Mouse (Mus musculus) megakaryocyte, embryonic 14.5 days (primary cell): ENCODE measurements around the gene Pik3ap1. TPM values are rescaled to one million over a fixed set of nuclear protein-coding genes. Genes with fewer than 3 reads are reported as not detected.

ENCODE experiments used
- H3K27me3 ChIP-seq: replicated peaks from 2 replicates; pipeline ENCODE3; 2012; ENCODE audit warnings: inconsistent platforms
- H3K36me3 ChIP-seq: replicated peaks from 2 replicates; pipeline ENCODE3; 2012; ENCODE audit warnings: low read length, inconsistent platforms, mixed read lengths
- H3K4me1 ChIP-seq: 2 replicates; pipeline ENCODE4 v1.6.1; 2012; ENCODE audit warnings: inconsistent platforms
- H3K4me3 ChIP-seq: replicated peaks from 2 replicates; pipeline ENCODE3; 2012; ENCODE audit warnings: moderate library complexity, mild to moderate bottlenecking, inconsistent platforms
- H3K9me3 ChIP-seq: 2 replicates; pipeline ENCODE4 v1.6.1; 2012; ENCODE audit warnings: inconsistent platforms
- FLI1 ChIP-seq: IDR thresholded peaks from 2 replicates; pipeline ENCODE4 v1.6.1; 2012; ENCODE audit warnings: low read length, inconsistent platforms, mixed read lengths
- GATA1 ChIP-seq: IDR thresholded peaks from 3 replicates; pipeline ENCODE4 v1.6.1; 2012; ENCODE audit warnings: mixed read lengths, low read length, inconsistent platforms, borderline replicate concordance
- polyA plus RNA-seq: library from polyadenylated mRNA; stranded (reverse); fragments of >175 nt; gene quantifications from 2 replicates; pipeline ENCODE4 v1.2.3, GENCODE M21; 2012; ENCODE audit warnings: low replicate concordance; ENCODE audit not compliant: insufficient read depth

Pik3ap1 gene
- polyA plus RNA-seq, 1 experiment, result 6.5 TPM

DNA sequence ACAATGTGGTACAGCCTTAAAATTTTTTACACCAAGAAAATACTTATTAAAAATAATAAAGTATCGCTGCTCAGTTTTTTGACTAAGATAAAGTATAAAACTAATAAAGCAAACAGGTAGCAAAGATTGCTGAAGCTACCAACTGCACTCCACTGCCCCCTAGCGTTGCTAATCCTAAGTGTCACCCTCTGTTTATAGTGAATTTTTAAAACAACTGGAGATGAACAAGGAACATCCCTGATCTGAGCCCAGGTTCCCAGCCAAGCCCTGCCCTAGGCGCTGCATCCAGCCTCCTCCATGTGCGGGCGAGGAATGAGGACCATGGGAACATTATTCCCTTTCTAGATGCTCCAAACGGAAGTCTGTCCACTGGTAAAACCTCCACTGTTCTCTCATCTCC is 140.3 kb downstream of the Pik3ap1 start:
- H3K9me3 ChIP-seq, result no peaks in the 10 kb centered on the region
- no peak for TF ChIP-seq FLI1
- TF ChIP-seq GATA1, result no peak
- no peaks in the 10 kb centered on the region for H3K27me3 ChIP-seq
- H3K36me3 ChIP-seq, result peaks cover 95% of the 10 kb centered on the region
- H3K4me3 ChIP-seq, result no peak overlapping the region
- peaks cover 30% of the 10 kb centered on the region for H3K4me1 ChIP-seq

DNA sequence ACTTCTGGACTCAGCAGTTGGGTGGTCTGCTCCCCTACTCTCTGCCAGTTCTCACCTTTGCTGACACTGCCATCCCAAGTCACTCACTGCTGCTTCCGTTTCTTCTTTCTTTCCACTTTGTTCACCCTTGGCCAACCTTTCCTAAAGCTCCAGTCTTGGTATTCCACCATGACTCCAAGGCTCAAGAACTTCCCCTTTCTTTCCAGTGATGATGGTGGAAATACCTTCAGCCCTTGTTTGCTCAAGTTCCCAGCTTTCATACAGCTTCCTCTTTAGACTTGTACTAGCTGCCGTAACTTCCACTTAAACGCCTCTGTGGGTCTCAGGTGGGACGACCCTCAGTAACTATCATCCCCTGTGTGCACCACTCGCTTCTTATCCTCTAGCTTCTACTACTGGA is 142.9 kb downstream of the Pik3ap1 start:
- TF ChIP-seq FLI1 (no peak), GATA1 (no peak)
- Histone ChIP-seq H3K27me3 (no peaks in the 10 kb centered on the region), H3K9me3 (no peaks in the 10 kb centered on the region), H3K36me3 (peaks cover 93% of the 10 kb centered on the region), H3K4me1 (peaks cover 11% of the 10 kb centered on the region), H3K4me3 (no peak overlapping the region)

DNA sequence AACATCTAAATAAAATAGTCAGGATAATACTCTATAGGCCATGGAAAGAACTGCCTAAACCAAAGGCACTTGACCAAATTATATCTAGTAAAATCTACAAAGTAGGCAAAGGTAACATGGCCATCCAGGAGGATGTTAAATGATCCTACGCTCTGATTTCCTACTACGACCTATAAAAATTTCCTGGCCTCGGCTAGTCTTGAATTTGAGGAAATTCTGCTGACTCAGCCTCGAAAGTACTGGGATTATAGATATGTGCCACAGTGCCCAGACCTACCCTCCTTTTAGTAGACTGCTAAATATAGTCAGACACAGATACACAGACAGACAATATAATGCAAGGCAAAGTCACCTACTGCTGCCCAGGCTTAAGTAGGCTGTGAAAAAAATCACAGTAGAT is 151.2 kb downstream of the Pik3ap1 start:
- no peaks in the 10 kb centered on the region for H3K9me3 ChIP-seq
- TF ChIP-seq FLI1 (no peak), GATA1 (no peak)
- peaks cover 95% of the 10 kb centered on the region for H3K36me3 ChIP-seq
- peaks cover 7% of the 10 kb centered on the region; the same call in 1 of the 2 replicates for H3K4me1 ChIP-seq
- H3K27me3 ChIP-seq, result no peaks in the 10 kb centered on the region
- no peak overlapping the region for H3K4me3 ChIP-seq

Other genes starting within 250 kb of the Pik3ap1 start
- not detected in 2 replicates for gene Tll2, start 178.3 kb downstream of the Pik3ap1 start, polyA plus RNA-seq
- gene Tm9sf3, start 121.1 kb downstream of the Pik3ap1 start, polyA plus RNA-seq, result 4.7 and 11.6 TPM in 2 replicates
- 0.19 TPM in 1 of 2 replicates, not detected in the other for gene Lcor, start 97.5 kb upstream of the Pik3ap1 start, polyA plus RNA-seq
- 0.21 TPM in 1 of 2 replicates, not detected in the other for gene Gm340, start 197.3 kb upstream of the Pik3ap1 start, polyA plus RNA-seq